Mouse (Mus musculus): ENCODE results near the gene Dcp1b. TPM values are rescaled to one million over a fixed set of nuclear protein-coding genes. Genes with fewer than 3 reads are reported as not detected.

The Dcp1b gene
- polyA plus RNA-seq, 1 experiment from 2014 or later = 12.6 TPM

- 64% methylated on average over 6 of the region's 6 CpGs for WGBS
- ATAC-seq (ENCODE audit: low FRiP score) (no peak), DNase-seq (ENCODE audit: low spot score) (no peak)
These were observed 12.6 kb downstream of the Dcp1b start for GRCm38 (mm10) chr6:119187631-119188030.

DNA sequence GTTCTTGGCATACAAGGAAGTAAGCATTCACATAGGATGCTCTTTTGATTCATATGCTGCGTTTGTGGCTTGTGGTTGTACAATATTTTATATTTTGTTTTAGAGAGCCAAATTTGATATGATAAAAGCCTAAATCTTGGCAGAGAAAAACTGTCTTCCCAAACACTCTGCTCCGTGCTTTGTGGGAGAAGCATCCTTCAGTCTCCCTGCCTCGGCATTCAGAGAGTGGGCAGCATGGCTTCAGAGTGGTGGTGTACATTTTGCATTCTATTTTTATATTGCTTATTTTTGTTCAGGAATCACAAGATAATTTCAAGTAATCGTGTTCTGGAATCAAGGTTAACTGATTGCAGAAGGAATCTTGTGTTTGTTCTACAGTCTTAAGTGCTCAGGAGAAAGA is 16.4 kb downstream of the Dcp1b start:
- no peak for ATAC-seq (ENCODE audit: low FRiP score)
- Histone ChIP-seq H3K9ac (no peak overlapping the region), H3K4me3 (replicated peaks; ENCODE audit: low read length) (no peak overlapping the region), H3K36me3 (replicated peaks; ENCODE audit: control insufficient read depth, insufficient read depth) (peaks cover 70% of the 10 kb centered on the region), H3K9me3 (ENCODE audit: control insufficient read depth, low read length) (no peaks in the 10 kb centered on the region), H3K4me1 (replicated peaks; ENCODE audit: control insufficient read depth, insufficient read depth, low read length) (no peaks in the 10 kb centered on the region), H3K27me3 (ENCODE audit: control insufficient read depth, insufficient read depth, low read length) (no peaks in the 10 kb centered on the region), H3K27ac (no peak overlapping the region), H3K4me2 (replicated peaks) (no peak overlapping the region)
- DNase-seq (ENCODE audit: low spot score) = no peak
- 94% methylated on average over 4 of the region's 4 CpGs for WGBS

More at GRCm38 (mm10) chr6:119187631-119188030, 12.6 kb downstream of the Dcp1b start:
- Histone ChIP-seq H3K36me3 (replicated peaks; ENCODE audit: control insufficient read depth, insufficient read depth) (peaks cover 60% of the 10 kb centered on the region), H3K27me3 (ENCODE audit: control insufficient read depth, insufficient read depth, low read length) (no peaks in the 10 kb centered on the region), H3K4me3 (replicated peaks; ENCODE audit: low read length) (no peak overlapping the region), H3K9me3 (ENCODE audit: control insufficient read depth, low read length) (no peaks in the 10 kb centered on the region), H3K9ac (no peak overlapping the region), H3K27ac (no peak overlapping the region), H3K4me2 (replicated peaks) (no peak overlapping the region), H3K4me1 (replicated peaks; ENCODE audit: control insufficient read depth, insufficient read depth, low read length) (no peaks in the 10 kb centered on the region)

- WGBS = 92% methylated on average over 15 of the region's 15 CpGs
- Histone ChIP-seq H3K4me3 (replicated peaks; ENCODE audit: low read length) (no peak overlapping the region), H3K4me1 (replicated peaks; ENCODE audit: control insufficient read depth, insufficient read depth, low read length) (no peaks in the 10 kb centered on the region)
These were observed 18.6 kb downstream of the Dcp1b start for GRCm38 (mm10) chr6:119193571-119194154.

GRCm38 (mm10) chr6:119194161-119194560 is 19.1 kb downstream of the Dcp1b start:
- Histone ChIP-seq H3K27me3 (ENCODE audit: control insufficient read depth, insufficient read depth, low read length) (no peaks in the 10 kb centered on the region), H3K4me3 (replicated peaks; ENCODE audit: low read length) (no peak overlapping the region), H3K9me3 (ENCODE audit: control insufficient read depth, low read length) (no peaks in the 10 kb centered on the region), H3K36me3 (replicated peaks; ENCODE audit: control insufficient read depth, insufficient read depth) (peaks cover 63% of the 10 kb centered on the region), H3K4me2 (replicated peaks) (no peak overlapping the region), H3K9ac (no peak overlapping the region), H3K4me1 (replicated peaks; ENCODE audit: control insufficient read depth, insufficient read depth, low read length) (peaks cover 2% of the 10 kb centered on the region; the same call in 1 of the 2 replicates), H3K27ac (no peak overlapping the region)
- DNase-seq (ENCODE audit: low spot score) (no peak), ATAC-seq (ENCODE audit: low FRiP score) (no peak)
- WGBS = 88% methylated on average over 9 of the region's 9 CpGs

More at GRCm38 (mm10) chr6:119193571-119194154, 18.6 kb downstream of the Dcp1b start:
- Histone ChIP-seq H3K9ac (no peak overlapping the region), H3K36me3 (replicated peaks; ENCODE audit: control insufficient read depth, insufficient read depth) (peaks cover 63% of the 10 kb centered on the region), H3K27ac (no peak overlapping the region), H3K27me3 (ENCODE audit: control insufficient read depth, insufficient read depth, low read length) (no peaks in the 10 kb centered on the region), H3K9me3 (ENCODE audit: control insufficient read depth, low read length) (no peaks in the 10 kb centered on the region), H3K4me2 (replicated peaks) (no peak overlapping the region)
- ATAC-seq (ENCODE audit: low FRiP score) = no peak
- no peak for DNase-seq (ENCODE audit: low spot score)

DNA sequence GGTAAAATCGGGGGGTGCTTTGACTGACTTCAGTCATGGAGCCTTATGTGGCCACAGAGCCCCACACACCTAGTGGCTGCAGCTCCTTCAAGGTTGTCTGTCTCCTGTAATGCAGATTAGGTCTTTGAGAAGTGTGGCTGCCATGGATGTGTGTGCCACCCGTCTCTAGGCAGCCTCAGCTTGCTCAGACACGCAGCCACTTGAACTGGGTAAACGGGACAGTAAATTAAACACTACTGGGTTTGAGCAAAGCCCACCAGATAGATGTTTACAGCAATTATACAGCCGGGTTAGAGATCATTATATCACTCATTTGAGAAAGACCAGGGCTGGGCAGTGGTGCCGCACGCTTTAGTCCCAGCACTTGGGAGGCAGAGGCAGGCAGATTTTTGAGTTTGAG is 19.5 kb downstream of the Dcp1b start:
- H3K27me3 ChIP-seq (ENCODE audit: control insufficient read depth, insufficient read depth, low read length) = no peaks in the 10 kb centered on the region

DNA sequence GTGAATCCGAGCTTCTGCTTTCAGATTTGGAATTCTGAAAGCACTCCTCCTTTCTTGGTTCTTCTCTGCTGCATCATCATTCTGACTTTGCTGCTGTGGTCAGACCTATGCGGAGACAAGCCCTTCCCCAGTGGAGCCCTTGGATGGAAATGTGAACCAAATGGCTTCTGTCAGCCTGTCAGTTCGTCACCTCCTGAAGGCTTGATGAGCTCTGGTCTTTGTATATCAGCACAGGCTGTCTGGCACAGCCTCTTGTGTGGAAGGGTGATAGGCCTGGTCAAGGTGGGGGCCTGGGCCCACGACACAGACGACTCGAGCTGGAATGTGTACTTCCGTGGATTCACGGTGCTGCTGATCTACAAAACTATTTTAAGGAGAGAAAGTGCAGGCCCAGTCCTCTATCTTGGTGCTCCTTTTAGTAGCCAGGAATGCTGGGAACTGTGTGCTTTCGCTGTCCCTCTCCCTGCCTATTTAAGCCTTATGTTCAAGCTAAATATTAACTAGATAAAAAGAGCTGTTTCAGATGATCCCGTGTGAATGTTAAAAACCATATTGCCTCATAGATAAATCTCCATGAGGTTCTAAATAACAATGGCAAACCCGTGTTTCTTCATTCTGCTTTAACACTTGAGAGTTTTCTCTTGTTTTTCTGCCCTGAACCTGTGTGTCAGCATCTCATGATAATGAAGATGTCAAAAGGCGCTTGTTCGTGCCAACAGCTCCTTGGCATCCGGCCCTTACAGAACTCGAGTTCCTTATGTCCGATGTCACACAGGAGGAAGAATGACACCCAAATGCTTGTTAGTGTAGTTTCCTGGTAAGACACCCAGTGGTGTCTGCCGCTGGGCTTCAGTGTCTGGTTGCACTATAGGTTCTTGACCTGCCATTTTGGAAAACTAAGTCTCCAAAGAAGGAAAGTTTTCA is 21.6 kb downstream of the Dcp1b start, which contains the start of gene Cacna1c:
Gene Cacna1c, minus strand, starts transcription at position 37 of the 924 bp plus-strand sequence.
- H3K4me2 ChIP-seq (replicated peaks) = no peak within 1 kb of the TSS
- H3K36me3 ChIP-seq (replicated peaks; ENCODE audit: control insufficient read depth, insufficient read depth) = peaks cover 47% of the 10 kb centered on the region
- H3K4me1 ChIP-seq (replicated peaks; ENCODE audit: control insufficient read depth, insufficient read depth, low read length) = peaks cover 8% of the 10 kb centered on the region; the same call in 1 of the 2 replicates
- ATAC-seq (ENCODE audit: low FRiP score) (no peak), DNase-seq (ENCODE audit: low spot score) (peak; percentile 43)
- no peak within 1 kb of the TSS for H3K27ac ChIP-seq
- H3K27me3 ChIP-seq (ENCODE audit: control insufficient read depth, insufficient read depth, low read length) = no peaks in the 10 kb centered on the region
- H3K9me3 ChIP-seq (ENCODE audit: control insufficient read depth, low read length) = no peaks in the 10 kb centered on the region
- WGBS = 71% methylated on average over 17 of the region's 17 CpGs
- no peak within 1 kb of the TSS for H3K9ac ChIP-seq
- no peak within 1 kb of the TSS for H3K4me3 ChIP-seq (replicated peaks; ENCODE audit: low read length)

More for the DNA sequence above, 19.5 kb downstream of the Dcp1b start:
- H3K9me3 ChIP-seq (ENCODE audit: control insufficient read depth, low read length) = no peaks in the 10 kb centered on the region
- peaks cover 6% of the 10 kb centered on the region; the same call in 1 of the 2 replicates for H3K4me1 ChIP-seq (replicated peaks; ENCODE audit: control insufficient read depth, insufficient read depth, low read length)
- DNase-seq (ENCODE audit: low spot score) = no peak
- no peak overlapping the region for H3K4me3 ChIP-seq (replicated peaks; ENCODE audit: low read length)
- ATAC-seq (ENCODE audit: low FRiP score) = no peak
- no peak overlapping the region for H3K9ac ChIP-seq
- 88% methylated on average over 7 of the region's 7 CpGs for WGBS
- peaks cover 58% of the 10 kb centered on the region for H3K36me3 ChIP-seq (replicated peaks; ENCODE audit: control insufficient read depth, insufficient read depth)
- no peak overlapping the region for H3K27ac ChIP-seq
- H3K4me2 ChIP-seq (replicated peaks) = no peak overlapping the region

DNA sequence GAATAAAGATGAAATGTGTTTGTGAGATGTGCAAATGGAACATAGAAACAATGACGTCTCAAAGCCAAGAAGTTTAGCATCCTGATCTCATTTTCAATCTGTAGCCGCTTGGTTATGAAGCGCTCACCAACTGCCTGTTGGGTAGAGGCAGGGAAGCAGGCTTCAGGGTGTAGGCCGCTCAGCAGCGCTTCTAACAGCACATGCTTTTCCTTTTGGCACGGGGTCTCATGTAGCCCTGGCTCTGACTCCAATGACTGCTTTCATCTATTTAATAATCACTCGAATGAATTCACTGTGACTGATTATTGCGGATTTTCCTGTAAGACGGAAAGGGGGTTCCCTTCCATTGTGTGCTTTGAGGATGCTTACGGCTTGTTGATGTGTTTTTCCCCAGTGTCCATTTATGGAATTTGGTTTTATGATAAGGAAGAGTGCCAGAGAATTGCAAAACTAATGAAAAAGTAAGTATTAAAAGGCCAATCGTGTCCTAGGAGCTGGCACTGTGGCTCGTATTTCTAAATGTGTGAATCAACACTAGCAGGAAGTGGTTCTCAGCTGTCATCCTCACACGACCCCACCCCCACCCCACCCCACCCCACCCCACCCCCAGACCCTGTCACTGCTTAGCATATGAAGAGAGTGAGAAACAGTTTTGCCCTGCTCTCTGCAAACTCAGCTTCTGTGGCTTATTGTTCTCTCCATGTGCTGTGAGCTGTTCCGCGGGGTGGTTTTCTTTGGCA is 23.7 kb downstream of the Dcp1b start:
- WGBS = 28% methylated on average over 15 of the region's 15 CpGs
- ATAC-seq (ENCODE audit: low FRiP score) (peak; percentile 43; the same call in 1 of the 2 replicates), DNase-seq (ENCODE audit: low spot score) (no peak)
- Histone ChIP-seq H3K4me3 (replicated peaks; ENCODE audit: low read length) (no peak overlapping the region), H3K27me3 (ENCODE audit: control insufficient read depth, insufficient read depth, low read length) (no peaks in the 10 kb centered on the region), H3K27ac (no peak overlapping the region), H3K4me2 (replicated peaks) (no peak overlapping the region), H3K4me1 (replicated peaks; ENCODE audit: control insufficient read depth, insufficient read depth, low read length) (peaks cover 8% of the 10 kb centered on the region; the same call in 1 of the 2 replicates), H3K9me3 (ENCODE audit: control insufficient read depth, low read length) (no peaks in the 10 kb centered on the region), H3K36me3 (replicated peaks; ENCODE audit: control insufficient read depth, insufficient read depth) (peaks cover 38% of the 10 kb centered on the region; the same call in 1 of the 2 replicates), H3K9ac (no peak overlapping the region)

GRCm38 (mm10) chr6:119199274-119199879 is 24.3 kb downstream of the Dcp1b start:
- Histone ChIP-seq H3K4me1 (replicated peaks; ENCODE audit: control insufficient read depth, insufficient read depth, low read length) (peaks cover 8% of the 10 kb centered on the region; the same call in 1 of the 2 replicates), H3K27ac (no peak overlapping the region), H3K9ac (no peak overlapping the region), H3K4me2 (replicated peaks) (no peak overlapping the region), H3K27me3 (ENCODE audit: control insufficient read depth, insufficient read depth, low read length) (no peaks in the 10 kb centered on the region), H3K36me3 (replicated peaks; ENCODE audit: control insufficient read depth, insufficient read depth) (peaks cover 31% of the 10 kb centered on the region; the same call in 1 of the 2 replicates), H3K4me3 (replicated peaks; ENCODE audit: low read length) (no peak overlapping the region), H3K9me3 (ENCODE audit: control insufficient read depth, low read length) (no peaks in the 10 kb centered on the region)
- WGBS = 18% methylated on average over 8 of the region's 8 CpGs
- ATAC-seq (ENCODE audit: low FRiP score) = no peak
- DNase-seq (ENCODE audit: low spot score) = no peak
